Mouse (Mus musculus) thymus, postnatal 36 days (tissue): ENCODE data around the gene Smarcc1.
"Not testable (repeated sequence)": the region's sequence is repeated elsewhere in the genome, so short reads cannot be mapped to it uniquely, and the experiment has no call there.

Experiments used
- DNase-seq, 2 experiments: peaks; one replicate each; pipeline ENCODE4 v3.0.0; 2022; ENCODE audit warnings: mixed read lengths in 2 of 2

Smarcc1 gene

GRCm38 (mm10) chr9:110116977-110117778, at the start of gene Smarcc1:
TSS of gene Smarcc1 (plus strand) at chr9:110117708.
- peak; percentile 85 to 87 for DNase-seq

GRCm38 (mm10) chr9:110068745-110069144, 48.8 kb upstream of the Smarcc1 start:
- DNase-seq = no peak

- no peak for DNase-seq
These were observed 47.1 kb upstream of the Smarcc1 start for GRCm38 (mm10) chr9:110070358-110070757.

DNA sequence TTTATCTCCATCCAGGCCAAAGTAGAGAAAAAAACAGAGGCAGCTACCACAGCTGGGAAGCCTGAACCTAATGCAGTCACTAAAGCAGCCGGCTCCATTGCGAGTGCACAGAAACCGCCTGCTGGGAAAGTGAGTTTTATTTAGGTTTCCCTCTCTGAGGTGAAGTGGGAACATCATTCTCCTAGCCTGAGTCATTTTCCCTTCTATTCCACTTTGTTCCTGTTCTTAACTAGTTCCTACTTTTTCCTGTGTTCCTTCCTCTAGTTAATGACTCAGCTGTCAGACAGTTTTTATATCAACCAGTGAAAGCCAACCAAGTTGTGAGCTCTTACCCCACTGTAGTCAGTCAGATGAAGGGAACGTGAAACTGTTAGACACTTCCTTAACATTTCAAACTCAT, 46.5 kb upstream of the Smarcc1 start:
- DNase-seq = no peak

GRCm38 (mm10) chr9:110071843-110072242, 45.7 kb upstream of the Smarcc1 start:
- peak; percentile 84 to 87 for DNase-seq

DNA sequence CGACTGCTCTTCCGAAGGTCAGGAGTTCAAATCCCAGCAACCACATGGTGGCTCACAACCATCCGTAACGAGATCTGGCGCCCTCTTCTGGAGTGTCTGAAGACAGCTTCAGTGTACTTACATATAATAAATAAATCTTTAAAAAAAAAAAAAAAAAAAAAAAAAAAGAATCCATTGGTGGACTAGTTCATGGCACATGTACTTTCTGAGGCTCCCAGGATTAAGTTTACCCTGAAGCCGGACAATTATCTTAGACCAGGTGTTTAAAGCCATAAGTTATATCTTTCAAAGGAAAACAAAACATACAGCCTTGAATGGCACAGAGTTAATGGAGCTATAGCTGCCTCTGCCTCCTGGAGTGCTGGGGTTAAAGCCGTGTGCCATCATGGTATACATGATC, 41.0 kb upstream of the Smarcc1 start:
- DNase-seq = not testable (repeated sequence)

- no peak for DNase-seq
These were observed 36.4 kb upstream of the Smarcc1 start for GRCm38 (mm10) chr9:110081066-110081465.

- DNase-seq = no peak
These were observed 33.1 kb upstream of the Smarcc1 start for GRCm38 (mm10) chr9:110084201-110084964.

- no peak for DNase-seq
These were observed 31.8 kb upstream of the Smarcc1 start for GRCm38 (mm10) chr9:110085693-110086092.

GRCm38 (mm10) chr9:110093303-110093702, 24.2 kb upstream of the Smarcc1 start:
- no peak for DNase-seq

DNA sequence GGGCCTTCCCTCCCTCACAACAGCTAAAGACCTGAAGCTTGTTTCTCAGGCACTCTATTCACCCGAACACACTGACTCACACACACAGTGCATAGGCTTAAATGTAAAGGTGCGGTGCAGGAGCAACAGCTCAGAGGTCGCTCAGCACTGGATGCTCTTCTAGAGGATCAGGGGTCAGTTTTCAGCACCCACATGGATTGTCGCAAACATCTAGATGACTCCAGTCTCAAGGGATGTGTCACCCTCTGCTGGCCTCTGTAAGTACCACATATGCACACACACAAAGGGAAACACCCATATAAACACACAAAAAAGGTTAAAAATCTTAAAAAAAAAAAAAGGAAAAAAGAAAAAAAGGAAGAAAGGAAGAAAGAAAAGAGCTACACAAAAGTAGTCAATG, 22.7 kb upstream of the Smarcc1 start:
- no peak for DNase-seq

DNA sequence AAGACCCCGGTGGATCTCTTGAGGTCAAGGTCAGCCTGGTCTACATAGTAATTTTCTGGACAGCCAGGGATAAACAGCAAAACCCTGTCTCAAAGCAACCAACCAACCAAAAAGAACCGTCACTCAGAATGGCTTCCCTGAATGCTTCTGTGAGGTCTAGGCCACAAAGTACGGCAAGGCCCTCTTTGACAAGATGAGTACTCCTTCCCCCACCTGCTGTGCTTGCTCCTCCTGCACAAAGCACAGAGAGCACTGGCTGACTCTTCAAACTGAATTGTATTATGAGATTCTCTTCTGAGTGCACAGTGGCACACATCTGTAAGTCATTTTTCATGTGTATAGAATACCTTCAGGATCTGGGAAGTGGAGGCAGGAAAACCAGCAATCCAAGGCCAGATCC, 19.7 kb upstream of the Smarcc1 start:
- no peak for DNase-seq

DNA sequence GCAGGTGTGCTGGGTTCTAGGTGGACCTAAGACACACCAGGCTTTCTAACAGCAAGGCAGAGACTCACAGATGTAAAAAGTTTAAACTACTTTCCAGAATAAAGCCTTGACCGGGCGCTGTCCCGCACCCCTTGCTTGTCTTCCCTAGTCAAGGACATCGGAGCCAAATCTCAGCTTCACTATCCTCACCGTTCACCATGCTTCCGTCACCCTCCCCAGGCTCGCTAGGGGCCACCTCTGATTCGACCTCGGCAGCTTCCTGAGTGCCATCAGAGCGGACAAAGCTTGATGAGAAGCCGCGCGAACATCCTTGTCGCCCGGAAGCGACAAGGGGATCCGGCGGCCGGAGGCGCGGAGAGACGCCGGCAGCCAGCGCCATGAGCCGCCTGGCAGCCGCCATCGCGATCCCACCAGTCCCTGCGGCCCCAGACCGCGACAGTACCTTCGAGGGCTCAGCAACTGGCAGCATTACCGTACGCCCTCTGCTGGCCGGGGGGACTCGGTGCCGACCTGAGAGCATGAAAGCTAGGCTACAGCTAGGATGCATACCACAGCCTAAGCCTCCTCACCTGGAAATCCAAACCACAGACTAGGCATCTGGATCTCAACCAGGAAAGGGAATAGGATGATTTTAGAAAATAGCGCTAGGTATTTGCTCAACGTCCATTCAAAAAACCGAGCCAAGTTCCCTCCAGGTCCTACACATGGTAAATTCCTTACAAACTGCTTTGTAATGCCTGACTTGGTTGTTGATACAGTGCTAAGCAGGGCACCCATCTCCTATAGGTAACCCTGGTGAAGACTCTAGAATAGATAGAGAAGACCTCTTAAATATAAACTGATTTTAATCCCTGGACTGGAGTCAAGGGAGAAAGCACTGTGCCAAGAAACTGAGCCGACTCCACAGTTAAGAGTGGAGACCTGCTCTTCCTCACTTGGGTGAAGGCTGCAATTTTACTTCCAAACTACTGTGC, 16.6 kb upstream of the Smarcc1 start:
- peak; percentile 90 to 93 for DNase-seq

DNA sequence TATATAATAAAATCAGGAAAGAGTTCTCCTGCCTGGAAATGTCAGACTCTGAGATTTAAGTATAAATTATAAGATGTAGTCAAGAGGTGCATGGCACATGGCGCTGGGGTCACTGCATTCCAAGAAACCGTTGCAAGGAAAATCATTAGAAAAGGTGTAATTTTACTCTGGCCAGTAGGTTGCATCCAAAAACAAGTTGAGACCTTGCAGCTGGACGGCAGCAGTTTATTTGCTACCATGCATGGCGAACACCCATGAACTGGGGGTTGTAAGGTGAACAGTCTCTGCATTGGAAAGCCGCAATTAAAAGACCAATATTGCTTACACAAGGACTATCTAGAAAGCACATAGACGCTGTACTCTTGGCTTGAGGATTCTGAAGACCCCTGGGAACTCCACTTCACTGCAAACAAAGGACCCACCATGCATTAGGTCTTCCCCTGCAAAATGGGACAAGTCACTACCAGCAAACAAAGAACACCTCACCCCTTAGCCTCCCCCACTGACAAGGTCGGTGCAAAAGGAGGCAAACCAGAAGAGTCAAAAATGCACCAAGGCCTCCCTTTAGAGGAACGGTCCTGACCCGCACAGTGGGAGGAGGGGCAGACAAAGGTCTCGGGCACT, 1.0 kb upstream of the Smarcc1 start:
- DNase-seq = no peak

- DNase-seq = no peak
These were observed 251 bp downstream of the Smarcc1 start, which contains the start of gene Dhx30 for GRCm38 (mm10) chr9:110117779-110118139. TSS of gene Dhx30 (minus strand) at chr9:110117830.

DNA sequence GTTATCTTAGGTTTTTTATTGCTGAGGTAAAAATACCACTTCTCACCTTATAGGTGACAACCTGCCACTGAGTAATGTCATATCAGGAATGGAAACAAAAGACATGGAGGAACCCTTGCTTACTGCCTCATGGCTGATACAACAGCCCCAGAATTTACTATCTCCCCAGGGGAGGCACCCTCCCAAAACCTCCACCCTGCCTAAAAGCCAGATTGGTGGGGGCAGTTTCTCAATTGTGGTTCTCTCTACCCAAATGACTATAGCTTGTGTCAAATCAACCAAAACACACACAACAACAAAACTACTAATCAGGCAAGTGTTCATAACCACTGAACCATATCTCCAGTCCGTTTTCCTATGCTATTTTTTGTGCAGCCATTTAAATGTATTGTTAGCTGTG, 741 bp downstream of the Smarcc1 start:
- no peak for DNase-seq

DNA sequence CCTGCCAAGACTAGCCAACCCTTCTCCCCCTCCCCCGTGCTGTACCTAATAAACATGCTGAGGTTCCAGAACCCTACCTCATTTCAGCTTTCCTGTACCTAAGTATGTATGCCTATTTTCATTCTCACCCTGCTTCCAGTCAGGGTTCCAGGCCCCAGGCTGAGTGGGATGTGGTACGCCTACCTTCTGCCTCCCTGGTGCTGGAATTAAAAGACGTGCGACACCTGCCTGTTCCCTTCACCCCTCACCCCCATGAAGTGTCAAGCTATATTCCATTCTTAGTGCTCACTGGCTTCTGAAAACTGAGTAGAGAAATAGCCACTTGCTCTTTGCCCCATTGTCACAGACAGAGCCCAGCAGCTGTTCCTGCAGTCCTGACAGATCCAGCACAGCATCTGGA, 3.9 kb downstream of the Smarcc1 start:
- no peak for DNase-seq

DNA sequence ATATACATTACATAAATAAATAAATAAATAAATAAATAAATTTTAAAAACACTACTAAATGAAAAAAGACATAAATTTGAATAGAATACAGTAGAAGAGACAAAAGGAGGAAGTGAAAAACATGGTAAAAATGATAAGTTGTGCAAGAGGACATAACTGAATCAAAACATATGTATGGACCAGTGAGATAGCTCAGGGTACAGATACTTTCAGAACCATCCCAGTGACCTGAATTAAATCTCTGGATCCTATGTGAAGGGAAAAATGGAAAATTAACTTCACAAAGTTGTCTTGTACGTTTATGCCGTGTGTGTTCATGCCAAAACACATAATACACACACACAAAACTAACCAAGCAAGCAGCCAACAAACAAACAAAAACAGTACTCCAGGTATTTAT, 5.8 kb downstream of the Smarcc1 start:
- DNase-seq = no peak

GRCm38 (mm10) chr9:110124008-110124540, 6.6 kb downstream of the Smarcc1 start:
- not testable (repeated sequence) for DNase-seq

DNA sequence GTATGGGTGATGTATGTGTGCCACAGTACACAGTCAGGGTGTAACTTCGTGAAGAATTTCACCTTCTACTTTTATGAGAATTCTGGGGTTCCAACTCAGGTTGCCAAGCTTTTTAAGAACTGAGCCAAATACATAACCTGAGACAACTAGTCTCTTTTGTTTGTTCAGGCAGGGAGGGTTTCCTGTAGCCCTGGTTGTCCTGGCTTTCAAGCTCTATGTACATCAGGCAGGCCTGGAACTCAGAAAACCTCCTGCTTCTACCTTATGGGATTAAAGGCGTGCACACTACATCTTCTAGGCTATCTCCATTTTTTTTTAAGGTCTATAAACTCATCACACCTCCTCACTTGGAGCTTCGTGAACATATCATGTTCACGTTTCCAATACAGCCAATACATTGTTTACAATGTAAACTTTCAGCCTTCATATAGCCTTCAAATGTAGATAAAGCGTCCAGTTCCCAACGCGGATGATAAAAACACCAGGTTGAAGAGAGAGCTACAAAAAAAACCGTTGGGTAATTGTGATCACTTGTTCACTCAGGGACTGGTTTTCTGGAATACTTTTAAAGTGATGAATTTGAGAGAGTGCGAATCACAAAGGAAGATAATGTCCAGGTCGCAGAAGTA, 13.5 kb downstream of the Smarcc1 start:
- DNase-seq = no peak

DNA sequence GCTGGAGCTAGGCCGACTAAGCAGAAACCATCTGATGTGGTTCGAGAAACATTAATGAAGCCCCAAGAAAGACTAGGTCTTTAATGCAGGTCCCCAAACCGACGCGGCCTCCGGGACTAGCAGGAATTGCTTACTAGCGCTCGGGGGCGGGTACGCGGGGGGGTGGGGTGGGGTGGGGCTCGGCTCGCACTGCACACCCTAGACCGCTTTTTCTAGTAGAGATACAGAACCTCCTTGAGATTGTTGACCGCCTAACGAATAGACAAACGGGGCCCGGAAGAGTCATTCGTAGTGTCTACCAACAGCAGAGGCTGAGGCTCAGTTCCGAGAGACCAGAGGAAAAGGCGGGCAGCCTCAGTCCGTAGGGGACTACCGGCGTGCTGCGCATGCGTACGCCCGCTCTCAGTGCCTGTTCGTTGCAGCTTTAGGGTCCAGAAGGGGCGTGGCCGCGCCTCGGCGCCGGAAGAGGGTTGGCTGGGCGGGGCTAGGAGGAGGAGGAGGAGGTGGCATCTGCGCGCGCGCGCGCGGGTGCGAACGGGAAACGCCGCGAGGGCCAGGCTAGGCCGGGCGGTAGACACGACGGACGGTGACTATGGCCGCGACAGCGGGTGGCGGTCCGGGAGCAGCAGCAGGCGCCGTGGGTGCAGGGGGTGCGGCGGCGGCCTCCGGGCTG, 14.2 kb downstream of the Smarcc1 start:
- peak; percentile 100 for DNase-seq
